Mouse (Mus musculus) fibroblast of lung, adult 2 months (primary cell): ENCODE results near the gene Adig.

Experiments
- DNase-seq: peaks from one replicate; pipeline ENCODE4 v3.0.0-alpha.2; 2011; ENCODE audit warnings: low read depth

Adig gene

DNA sequence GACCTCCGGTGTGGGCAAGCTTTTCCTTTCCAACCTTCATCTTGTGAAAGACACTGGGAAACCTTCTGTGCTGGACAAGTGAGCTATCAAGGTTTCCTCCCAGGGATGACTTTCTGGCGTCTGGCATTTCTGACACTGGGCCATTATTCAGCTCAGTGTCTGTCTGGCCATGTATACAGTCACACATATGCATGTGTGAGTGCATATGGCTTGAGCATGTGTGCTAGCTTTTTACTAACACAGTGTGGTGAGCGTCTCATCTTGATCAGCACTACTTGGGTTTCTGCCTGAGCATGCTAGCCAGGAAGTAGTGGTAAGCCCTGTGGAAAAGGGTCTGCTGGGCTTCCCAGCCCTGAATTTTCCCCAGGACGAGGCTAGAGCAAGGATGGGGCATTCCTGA is 38.9 kb downstream of the Adig start:
- no peak for DNase-seq

DNA sequence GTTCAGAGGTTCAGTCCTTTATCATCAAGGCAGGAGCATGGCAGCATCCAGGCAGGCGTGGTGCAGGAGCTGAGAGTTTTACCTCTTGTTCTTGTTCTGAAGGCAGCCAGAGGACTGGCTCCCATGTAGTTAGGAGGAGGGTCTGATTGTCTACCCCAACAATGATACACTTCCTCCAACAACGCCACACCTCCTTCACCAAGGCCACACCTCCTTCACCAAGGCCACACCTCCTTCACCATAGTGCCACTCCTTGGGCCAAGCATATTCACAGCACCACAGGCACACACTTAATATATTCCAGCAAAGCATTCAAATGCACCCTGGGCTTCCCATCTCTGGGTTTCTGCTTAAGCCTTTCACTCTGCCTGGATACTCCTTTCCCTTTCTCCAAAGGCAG is 42.9 kb downstream of the Adig start:
- no peak for DNase-seq

DNA sequence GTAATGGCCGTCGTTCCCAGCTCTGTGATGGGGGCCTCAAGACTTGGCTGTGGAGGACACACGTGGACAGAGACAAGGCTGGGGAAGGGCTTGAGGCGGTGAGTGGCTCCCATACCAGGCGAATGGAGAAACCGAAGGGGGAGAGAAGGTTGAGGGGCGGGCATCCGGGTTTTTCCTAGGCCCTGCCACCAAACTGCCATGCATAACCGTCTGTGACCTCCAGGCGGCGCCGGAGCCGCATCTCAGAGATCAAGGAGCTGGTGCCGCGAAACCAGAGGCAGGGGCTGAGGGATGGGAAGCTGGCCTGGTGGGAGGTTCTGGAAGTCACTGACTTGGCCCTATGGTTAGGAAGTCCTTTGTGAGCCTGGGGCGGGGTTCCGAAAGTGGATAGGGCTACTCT is 44.3 kb downstream of the Adig start:
- no peak for DNase-seq

DNA sequence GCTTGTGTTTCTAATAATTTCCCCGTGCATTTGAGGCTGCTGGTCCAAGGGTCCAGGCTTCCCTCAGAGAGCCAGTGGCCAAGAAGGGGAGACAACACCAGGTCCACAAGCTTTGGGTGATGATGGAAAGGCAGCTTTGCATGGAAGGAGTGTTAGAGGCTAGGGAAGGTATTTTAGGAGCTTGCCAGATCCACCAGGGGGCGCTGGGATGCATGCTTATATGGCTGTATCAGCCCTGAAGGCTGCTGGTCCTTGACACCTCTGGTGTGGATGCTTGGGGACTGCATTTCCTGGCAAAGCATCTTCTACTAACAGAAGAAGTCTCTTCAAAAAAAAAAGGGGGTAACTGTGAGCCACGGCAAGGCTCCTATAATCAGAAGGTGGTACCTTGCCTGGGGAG is 47.7 kb downstream of the Adig start:
- DNase-seq = no peak

DNA sequence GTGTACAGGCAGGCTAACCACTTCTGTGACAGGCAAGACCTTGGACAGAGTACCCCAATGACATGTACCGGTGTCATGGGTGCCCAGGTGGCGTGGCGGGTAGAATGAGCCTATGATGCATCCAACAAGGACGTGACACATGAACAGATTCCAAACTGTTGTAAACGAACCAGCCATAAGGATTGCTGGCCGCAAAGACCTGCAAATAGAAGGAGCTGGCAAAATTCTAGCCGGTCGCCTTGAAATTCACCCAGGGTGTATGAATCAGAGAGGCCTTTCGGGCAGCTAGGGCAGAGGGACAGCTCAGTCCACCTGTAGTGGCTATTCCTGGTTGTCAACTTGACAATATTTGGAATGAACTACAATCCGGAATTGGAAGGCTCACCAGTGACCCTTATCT is 52.0 kb downstream of the Adig start:
- DNase-seq = no peak

DNA sequence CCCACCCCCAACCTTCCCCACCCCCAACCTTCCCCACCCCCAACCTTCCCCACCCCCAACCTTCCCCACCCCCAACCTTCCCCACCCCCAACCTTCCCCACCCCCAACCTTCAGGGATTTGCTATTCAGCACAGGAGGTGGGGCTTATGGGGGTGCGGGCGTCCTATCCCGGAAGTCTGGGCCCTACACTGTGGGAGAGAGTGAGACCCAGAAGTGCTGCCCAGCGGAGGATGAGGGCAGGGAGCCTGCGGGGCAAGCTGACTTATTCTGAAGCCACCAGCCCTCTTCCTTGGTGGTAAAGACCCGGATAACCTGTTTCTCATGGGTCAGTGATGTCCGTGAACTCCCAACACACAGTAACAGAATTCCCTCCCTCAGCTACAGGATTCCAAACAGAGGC is 52.8 kb downstream of the Adig start:
- no peak for DNase-seq

DNA sequence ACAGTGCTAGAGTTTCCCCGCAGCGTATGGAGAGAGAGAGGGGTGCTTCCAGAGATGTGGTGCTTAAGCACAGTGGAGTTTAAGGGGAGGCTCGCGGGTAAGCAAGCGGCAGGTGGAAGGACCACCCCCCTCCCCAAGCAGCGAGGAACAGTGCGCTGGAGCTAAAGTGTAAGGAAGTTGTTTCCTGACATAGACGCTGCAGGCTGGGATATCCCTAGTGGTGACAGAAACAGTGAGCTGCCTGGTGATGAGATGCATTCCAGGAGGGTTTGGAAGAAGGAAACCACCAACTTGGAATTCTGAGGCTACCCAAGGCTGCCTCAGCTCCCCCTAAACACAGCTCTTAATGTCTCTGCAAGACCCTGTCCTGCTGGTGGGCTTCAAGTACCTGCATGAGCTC is 53.4 kb downstream of the Adig start:
- no peak for DNase-seq

DNA sequence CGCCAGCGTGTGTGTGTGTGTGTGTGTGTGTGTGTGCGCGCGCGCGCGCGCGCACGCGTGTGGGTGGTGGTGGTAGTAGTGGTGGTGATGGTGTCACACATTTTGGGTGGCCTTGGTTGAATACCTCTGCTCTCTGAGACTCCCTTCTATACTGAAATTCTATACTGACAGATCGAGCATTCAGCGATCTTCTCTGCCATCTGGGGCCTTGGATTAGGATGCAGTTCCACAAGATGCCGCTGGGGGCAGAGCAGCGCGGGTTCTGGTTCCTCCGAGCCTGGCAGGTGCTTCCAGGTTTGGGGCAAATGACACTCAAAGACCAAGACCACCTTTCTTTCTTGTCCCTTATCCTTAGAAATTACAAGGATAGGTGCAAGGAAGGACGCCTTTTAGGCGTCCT is 53.8 kb downstream of the Adig start:
- no peak for DNase-seq

DNA sequence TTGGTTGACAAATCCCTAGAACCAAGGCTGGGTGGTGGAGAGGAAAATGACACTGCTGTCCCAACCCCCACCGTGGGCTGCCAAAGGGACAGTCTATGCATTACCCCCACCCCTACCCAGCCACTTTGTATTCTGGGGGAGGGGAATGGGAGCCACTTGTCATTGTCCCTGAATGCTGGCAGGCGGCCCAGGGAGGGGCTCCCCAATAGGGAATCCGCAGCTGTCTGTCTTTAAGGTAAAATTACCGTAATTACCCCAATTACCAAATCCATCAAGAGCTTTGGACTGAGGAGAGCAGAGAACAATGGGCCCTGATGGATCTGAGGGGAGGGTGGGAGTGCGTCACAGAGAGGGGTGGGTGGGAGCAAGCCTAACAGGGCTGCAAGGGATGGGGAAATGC is 54.3 kb downstream of the Adig start:
- DNase-seq = no peak
